In genomic region chr1:155693026-155693425, GRCm38 (mm10) we compare ENCODE assay signal across 29 mouse cellular contexts. TPM values are rescaled to one million over a fixed set of nuclear protein-coding genes. Genes with fewer than 3 reads are reported as not detected.
DNase-seq lines count a peak whose midpoint lies in the region; ATAC-seq and TF ChIP-seq lines count a peak whose summit lies in the region.
"Had no signal": no experiment of that assay in that cellular context is flagged by ENCODE, and none has a peak within 500 bp of the region (broad histone marks: within the 10 kb centered on the region; RNA-seq: fewer than 3 reads in every experiment).

No protein-coding gene starts in this region.

- DNase-seq in lung, postnatal 36 days, result no peak
- no peak for DNase-seq in neural tube, embryonic 10.5 days (ENCODE audit: extremely low spot score, low spot score)
- DNase-seq in limb, embryonic 14.5 days (ENCODE audit: low spot score), result peak; percentile 27
- DNase-seq in heart, adult 2 months, result no peak
- DNase-seq: adrenal gland, adult 2 months; adrenal gland, postnatal 14 days; cerebellum, adult 11-12 months; cerebellum, adult 9-10 months; cerebellum, postnatal 14 days; gastrocnemius, adult 2 months; gastrocnemius, postnatal 14 days; heart, postnatal 10 days; heart, postnatal 36 days had no signal

- no peak for TF ChIP-seq EP300 in heart, adult 2 months (IDR thresholded peaks at IDR 0.05; ENCODE audit: insufficient read depth, low read depth, low read length)

- no peaks in the 10 kb centered on the region for H3K27me3 ChIP-seq in lung, embryonic 15.5 days
- no peaks in the 10 kb centered on the region for H3K27me3 ChIP-seq in neural tube, embryonic 14.5 days (ENCODE audit: control insufficient read depth, insufficient read depth, low read length)
- H3K27me3 ChIP-seq in limb, embryonic 14.5 days (ENCODE audit: control insufficient read depth, insufficient read depth, low read length), result no peaks in the 10 kb centered on the region
- no peaks in the 10 kb centered on the region for H3K27me3 ChIP-seq in heart, adult 2 months (ENCODE audit: control insufficient read depth, insufficient read depth, low read length)
- H3K27me3 ChIP-seq: embryonic facial prominence, embryonic 12.5 days; embryonic facial prominence, embryonic 15.5 days; heart, embryonic 12.5 days; heart, embryonic 15.5 days; hindbrain, embryonic 13.5 days had no signal

- peak overlapping the region; percentile 9; the same call in 1 of the 2 replicates for H3K4me2 ChIP-seq in lung, embryonic 15.5 days
- H3K4me2 ChIP-seq in neural tube, embryonic 14.5 days (ENCODE audit: low read depth, low read length), result no peak overlapping the region
- no peak overlapping the region for H3K4me2 ChIP-seq in limb, embryonic 14.5 days (replicated peaks; ENCODE audit: low read depth, low read length, severe bottlenecking)
- H3K4me2 ChIP-seq: embryonic facial prominence, embryonic 12.5 days; embryonic facial prominence, embryonic 15.5 days; heart, embryonic 12.5 days; heart, embryonic 15.5 days; hindbrain, embryonic 13.5 days had no signal

- ATAC-seq in lung, embryonic 15.5 days (ENCODE audit: borderline replicate concordance, extremely low read depth, low FRiP score, low TSS enrichment), result no peak
- ATAC-seq in neural tube, embryonic 14.5 days (ENCODE audit: low read depth), result peak; percentile 50; the same call in 1 of the 2 replicates
- ATAC-seq in limb, embryonic 14.5 days (ENCODE audit: low FRiP score, low read depth), result peak; percentile 61; the same call in 1 of the 2 replicates
- ATAC-seq: CD4-positive, CD25-positive, alpha-beta regulatory T cell, adult 4 months; forebrain, embryonic 14.5 days; hindbrain, embryonic 16.5 days had no signal

- no peaks in the 10 kb centered on the region for H3K79me2 ChIP-seq in heart, adult 2 months (replicated peaks; ENCODE audit: control insufficient read depth, insufficient read depth, low read length)

- H3K9me3 ChIP-seq in lung, embryonic 15.5 days, result no peaks in the 10 kb centered on the region
- H3K9me3 ChIP-seq in neural tube, embryonic 14.5 days (ENCODE audit: control insufficient read depth, low read length), result no peaks in the 10 kb centered on the region
- no peaks in the 10 kb centered on the region for H3K9me3 ChIP-seq in limb, embryonic 14.5 days (ENCODE audit: control insufficient read depth, low read length)
- H3K9me3 ChIP-seq: embryonic facial prominence, embryonic 12.5 days; embryonic facial prominence, embryonic 15.5 days; heart, embryonic 12.5 days; heart, embryonic 15.5 days; hindbrain, embryonic 10.5 days; hindbrain, embryonic 13.5 days had no signal

- WGBS in lung, embryonic 15.5 days, result 31% methylated on average over 11 of the region's 11 CpGs
- 62% methylated on average over 11 of the region's 11 CpGs for WGBS in neural tube, embryonic 14.5 days
- 32% methylated on average over 11 of the region's 11 CpGs for WGBS in limb, embryonic 14.5 days
- WGBS in heart, adult 2 months, result 86% methylated on average over 11 of the region's 11 CpGs

- no peaks in the 10 kb centered on the region for H3K36me3 ChIP-seq in lung, embryonic 15.5 days
- no peaks in the 10 kb centered on the region for H3K36me3 ChIP-seq in neural tube, embryonic 14.5 days (ENCODE audit: control insufficient read depth, insufficient read depth, low read length)
- no peaks in the 10 kb centered on the region for H3K36me3 ChIP-seq in limb, embryonic 14.5 days (ENCODE audit: control insufficient read depth, insufficient read depth, low read length)
- H3K36me3 ChIP-seq in heart, adult 2 months (ENCODE audit: control insufficient read depth, insufficient read depth, low read length), result no peaks in the 10 kb centered on the region
- H3K36me3 ChIP-seq: embryonic facial prominence, embryonic 12.5 days; embryonic facial prominence, embryonic 15.5 days; heart, embryonic 15.5 days; hindbrain, embryonic 10.5 days; hindbrain, embryonic 13.5 days had no signal

- no peak overlapping the region for H3K27ac ChIP-seq in lung, embryonic 15.5 days
- no peak overlapping the region for H3K27ac ChIP-seq in neural tube, embryonic 14.5 days (ENCODE audit: low read depth, low read length)
- H3K27ac ChIP-seq in limb, embryonic 14.5 days (replicated peaks; ENCODE audit: low read depth, low read length), result no peak overlapping the region
- H3K27ac ChIP-seq in heart, adult 2 months, result no peak overlapping the region
- H3K27ac ChIP-seq: embryonic facial prominence, embryonic 12.5 days; embryonic facial prominence, embryonic 15.5 days; gastrocnemius, adult 2 months; heart, embryonic 15.5 days; hindbrain, embryonic 10.5 days; hindbrain, embryonic 13.5 days had no signal

- no peak for TF ChIP-seq CTCF in heart, adult 2 months (IDR thresholded peaks at IDR 0.05)

- intact Hi-C loops in heart, adult 2 months (cut with DNase I), result no loop called here

- no peak for TF ChIP-seq POLR2A in limb, embryonic 14.5 days (IDR thresholded peaks at IDR 0.05; ENCODE audit: borderline replicate concordance, extremely low read depth, insufficient read depth, insufficient read length)
- TF ChIP-seq POLR2A in heart, adult 2 months (IDR thresholded peaks at IDR 0.05; ENCODE audit: insufficient read depth, low read depth, low read length), result no peak

- no peak overlapping the region for H3K9ac ChIP-seq in lung, embryonic 15.5 days
- no peak overlapping the region for H3K9ac ChIP-seq in neural tube, embryonic 14.5 days (replicated peaks; ENCODE audit: low read depth, low read length)
- no peak overlapping the region for H3K9ac ChIP-seq in limb, embryonic 14.5 days (ENCODE audit: low read depth, low read length, severe bottlenecking)
- no peak overlapping the region for H3K9ac ChIP-seq in heart, adult 2 months (ENCODE audit: low read depth, low read length)
- H3K9ac ChIP-seq: embryonic facial prominence, embryonic 12.5 days; embryonic facial prominence, embryonic 15.5 days; forebrain, postnatal 0 days; heart, embryonic 12.5 days; heart, embryonic 15.5 days; hindbrain, embryonic 13.5 days had no signal

- H3K4me1 ChIP-seq in lung, embryonic 15.5 days, result peaks cover 5% of the 10 kb centered on the region; the same call in 1 of the 2 replicates
- no peaks in the 10 kb centered on the region for H3K4me1 ChIP-seq in neural tube, embryonic 14.5 days (ENCODE audit: control insufficient read depth, insufficient read depth, low read length)
- peaks cover 11% of the 10 kb centered on the region for H3K4me1 ChIP-seq in limb, embryonic 14.5 days (ENCODE audit: control insufficient read depth, insufficient read depth, low read length)
- H3K4me1 ChIP-seq in heart, adult 2 months (ENCODE audit: control insufficient read depth, insufficient read depth, low read length), result no peaks in the 10 kb centered on the region
- H3K4me1 ChIP-seq: embryonic facial prominence, embryonic 12.5 days; embryonic facial prominence, embryonic 15.5 days; heart, embryonic 15.5 days had no signal

- H3K4me3 ChIP-seq in lung, embryonic 15.5 days, result no peak overlapping the region
- H3K4me3 ChIP-seq in neural tube, embryonic 14.5 days (ENCODE audit: low read depth, low read length), result no peak overlapping the region
- H3K4me3 ChIP-seq in limb, embryonic 14.5 days (replicated peaks; ENCODE audit: low read length), result no peak overlapping the region
- H3K4me3 ChIP-seq in heart, adult 2 months, result no peak overlapping the region
- H3K4me3 ChIP-seq: embryonic facial prominence, embryonic 12.5 days; embryonic facial prominence, embryonic 15.5 days; gastrocnemius, adult 2 months; heart, embryonic 12.5 days; heart, embryonic 15.5 days; hindbrain, embryonic 10.5 days; hindbrain, embryonic 13.5 days had no signal

RNA-seq across cellular contexts. Expression of gene Lhx4, which starts 58.5 kb away (rescaled TPM):
- polyA plus RNA-seq in lung, embryonic 15.5 days (2015; fragmentation: Nextera tagmentation; extraction: Ambion mirVana), result not detected in 2 replicates
- 4.7 and 5.8 TPM in 2 replicates for polyA plus RNA-seq in neural tube, embryonic 14.5 days (2014; fragmentation: Nextera tagmentation; extraction: Ambion mirVana)
- not detected in 2 replicates for polyA plus RNA-seq in limb, embryonic 14.5 days (2012; rRNA removed)
- polyA plus RNA-seq in limb, embryonic 14.5 days (2014; fragmentation: Nextera tagmentation; extraction: Ambion mirVana), result not detected in 2 replicates
- not detected for total RNA-seq in heart, adult 2 months (2021)
- polyA plus RNA-seq in heart, adult 2 months (2012; rRNA removed), result not detected in 2 replicates
- total RNA-seq: adrenal gland, postnatal 14 days; forebrain, postnatal 0 days; gastrocnemius, adult 2 months; gastrocnemius, postnatal 14 days; gastrocnemius, postnatal 4 days; heart, postnatal 10 days; heart, postnatal 36 days; MEL had no signal
- polyA plus RNA-seq: C2C12; embryonic facial prominence, embryonic 15.5 days; forebrain, embryonic 14.5 days; frontal cortex, adult 2 months; heart, embryonic 12.5 days; heart, embryonic 15.5 days had no signal
